Mouse (Mus musculus) kidney, postnatal 10 days (tissue): Measurements from ENCODE around the gene Opa3.

Source experiments
- DNase-seq: peaks from one replicate; pipeline ENCODE4 v3.0.0; 2021; ENCODE audit warnings: mixed read lengths

Gene Opa3

GRCm38 (mm10) chr7:19217492-19217891, 10.6 kb upstream of the Opa3 start:
- DNase-seq = no peak

- DNase-seq = peak; percentile 52
These were observed 10.2 kb upstream of the Opa3 start for GRCm38 (mm10) chr7:19217944-19218343.

- DNase-seq = no peak
These were observed 8.1 kb upstream of the Opa3 start for GRCm38 (mm10) chr7:19220061-19220460.

- DNase-seq = no peak
These were observed 5.9 kb upstream of the Opa3 start for GRCm38 (mm10) chr7:19222189-19222588.

GRCm38 (mm10) chr7:19222875-19223274, 5.3 kb upstream of the Opa3 start:
- DNase-seq = no peak

- DNase-seq = no peak
These were observed 3.2 kb upstream of the Opa3 start for GRCm38 (mm10) chr7:19224933-19225332.

GRCm38 (mm10) chr7:19226817-19227797, 1.0 kb upstream of the Opa3 start:
- DNase-seq = peak; percentile 65

GRCm38 (mm10) chr7:19228793-19229148, 637 bp downstream of the Opa3 start:
- DNase-seq = no peak

GRCm38 (mm10) chr7:19229404-19229803, 1.3 kb downstream of the Opa3 start:
- no peak for DNase-seq

GRCm38 (mm10) chr7:19230041-19230580, 2.0 kb downstream of the Opa3 start:
- DNase-seq = no peak

- DNase-seq = no peak
These were observed 2.8 kb downstream of the Opa3 start for GRCm38 (mm10) chr7:19230899-19231298.

- DNase-seq = no peak
These were observed 3.7 kb downstream of the Opa3 start for GRCm38 (mm10) chr7:19231849-19232248.

GRCm38 (mm10) chr7:19234652-19235051, 6.5 kb downstream of the Opa3 start:
- no peak for DNase-seq

GRCm38 (mm10) chr7:19235092-19235671, 7.0 kb downstream of the Opa3 start:
- no peak for DNase-seq

GRCm38 (mm10) chr7:19236411-19236810, 8.3 kb downstream of the Opa3 start:
- DNase-seq = no peak

GRCm38 (mm10) chr7:19238344-19238743, 10.2 kb downstream of the Opa3 start:
- no peak for DNase-seq

GRCm38 (mm10) chr7:19239423-19239822, 11.3 kb downstream of the Opa3 start:
- peak; percentile 94 for DNase-seq

GRCm38 (mm10) chr7:19239986-19240385, 11.9 kb downstream of the Opa3 start:
- DNase-seq = no peak

GRCm38 (mm10) chr7:19240905-19241463, 12.8 kb downstream of the Opa3 start:
- DNase-seq = no peak

- no peak for DNase-seq
These were observed 13.9 kb downstream of the Opa3 start for GRCm38 (mm10) chr7:19242005-19242404.

- DNase-seq = no peak
These were observed 15.7 kb downstream of the Opa3 start for GRCm38 (mm10) chr7:19243858-19244257.

- DNase-seq = no peak
These were observed 16.9 kb downstream of the Opa3 start for GRCm38 (mm10) chr7:19245083-19245482.

- no peak for DNase-seq
These were observed 18.7 kb downstream of the Opa3 start for GRCm38 (mm10) chr7:19246855-19247254.

GRCm38 (mm10) chr7:19247511-19247910, 19.4 kb downstream of the Opa3 start:
- no peak for DNase-seq
